Mouse (Mus musculus): ENCODE results near the gene Adss. TPM values are rescaled to one million over a fixed set of nuclear protein-coding genes. Genes with fewer than 3 reads are reported as not detected.
A peak's percentile ranks its signal among the peaks of the same experiment; 100 is the strongest.

Adss gene
- total and polyA plus RNA-seq, 3 experiments = 55.7 to 62.6 TPM; not detected in 1

DNA sequence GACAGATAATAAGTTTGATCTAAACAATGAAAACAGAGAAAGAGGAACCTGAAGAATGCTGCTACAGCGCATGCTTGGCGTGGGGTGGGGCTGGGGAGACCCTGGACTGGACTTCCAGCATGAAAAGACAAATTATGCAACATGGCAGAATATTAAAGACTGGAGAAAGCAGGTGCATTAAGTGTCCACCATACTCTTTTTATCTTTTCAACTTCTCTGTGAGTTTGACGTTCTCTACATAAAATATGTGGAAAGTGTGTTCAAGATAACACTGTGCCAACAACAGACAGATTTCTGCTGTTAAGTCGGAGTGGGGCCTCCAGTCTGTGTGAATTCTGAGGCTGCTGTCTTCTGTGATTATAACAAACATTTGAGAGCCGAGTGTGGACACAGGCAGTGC lies 69.4 kb downstream of the Adss start (continued):
- TF ChIP-seq MAFK (IDR thresholded peaks at IDR 0.05; ENCODE audit: borderline replicate concordance, low read depth, low read length) = no peak
- TF ChIP-seq MXI1 (IDR thresholded peaks at IDR 0.05; ENCODE audit: low read depth, low read length) = peak; percentile 50; the same call in 1 of the 2 replicates
- TF ChIP-seq RCOR1 (IDR thresholded peaks at IDR 0.05; ENCODE audit: low read depth, low read length) = peak; percentile 74
- TF ChIP-seq POLR2AphosphoS5 (IDR thresholded peaks at IDR 0.05; ENCODE audit: borderline replicate concordance, low read depth, low read length) = no peak
- peak; percentile 38; the same call in 1 of the 2 replicates for TF ChIP-seq MYB (IDR thresholded peaks at IDR 0.05; ENCODE audit: low read depth, low read length)

DNA sequence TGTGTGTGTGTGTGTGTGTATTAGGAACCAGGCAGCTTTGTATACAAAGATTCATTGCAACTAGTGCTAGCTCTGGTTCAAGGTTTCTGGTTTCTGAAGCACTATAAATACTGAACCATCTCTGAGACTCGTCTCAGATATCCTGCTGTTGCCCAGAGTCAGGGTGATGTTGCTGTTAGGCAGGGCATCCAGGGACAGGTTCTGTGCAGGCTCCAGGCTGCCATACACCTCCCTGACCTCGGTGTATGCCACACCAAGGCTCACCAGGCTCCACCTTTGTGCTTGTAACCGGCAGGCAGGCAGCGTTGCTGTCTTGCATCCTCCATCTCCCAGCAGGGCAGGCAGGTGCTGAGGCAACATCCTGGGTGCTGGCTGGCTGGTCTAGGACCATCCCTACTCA lies 72.5 kb downstream of the Adss start:
- no peak overlapping the region for H3K4me3 ChIP-seq (ENCODE audit: control insufficient read depth in 1 of 2, insufficient read depth in 1 of 2, low read depth in 2 of 2, low read length in 2 of 2)
- TF ChIP-seq MXI1 (IDR thresholded peaks at IDR 0.05; ENCODE audit: low read depth, low read length) = no peak
- TF ChIP-seq GATA1 (IDR thresholded peaks at IDR 0.05; ENCODE audit: low read depth, low read length) = no peak
- TF ChIP-seq MAZ (IDR thresholded peaks at IDR 0.05; ENCODE audit: low read depth, low read length) = no peak
- no peak for TF ChIP-seq TAL1 (IDR thresholded peaks at IDR 0.05; ENCODE audit: low read length)
- TF ChIP-seq RCOR1 (IDR thresholded peaks at IDR 0.05; ENCODE audit: low read depth, low read length) = no peak
- no peak for TF ChIP-seq POLR2A (IDR thresholded peaks at IDR 0.05; ENCODE audit: control insufficient read depth in 1 of 2, insufficient read depth in 1 of 2, low read depth in 1 of 2, low read length in 2 of 2, poor library complexity in 1 of 2)

DNA sequence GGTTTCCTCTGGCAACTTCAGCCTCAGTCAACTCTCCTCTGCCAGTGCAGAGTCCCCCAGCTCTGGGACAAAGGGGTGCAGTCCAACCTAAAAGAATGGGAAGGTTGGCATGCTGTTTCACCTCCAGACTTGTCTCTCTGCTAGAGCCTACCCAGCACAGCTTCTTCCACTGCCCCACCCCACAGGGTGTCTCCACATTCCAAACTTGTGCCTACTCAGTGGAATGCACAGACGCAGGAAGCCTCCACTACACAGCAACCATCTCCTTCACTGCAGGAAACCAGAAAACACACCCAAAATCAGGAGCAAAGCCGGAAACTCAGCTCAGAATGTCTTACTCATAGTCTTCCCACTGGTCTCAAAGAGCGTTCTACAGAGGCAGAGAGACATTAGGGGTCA lies 77.3 kb downstream of the Adss start:
- Histone ChIP-seq H3K9ac (ENCODE audit: control insufficient read depth, low read depth, low read length, poor library complexity, severe bottlenecking) (no peak overlapping the region), H3K79me2 (ENCODE audit: control insufficient read depth, insufficient read depth, low read length, poor library complexity) (no peaks in the 10 kb centered on the region), H3K4me1 (ENCODE audit: control insufficient read depth in 1 of 2, insufficient read depth in 2 of 2, low read length in 2 of 2) (peaks cover 15 to 35% of the 10 kb centered on the region in 2 experiments), H3K27me3 (ENCODE audit: control insufficient read depth in 1 of 2, insufficient read depth in 2 of 2, low read length in 2 of 2) (no peaks in the 10 kb centered on the region), H3K36me3 (ENCODE audit: control insufficient read depth in 1 of 2, insufficient read depth in 2 of 2, low read length in 2 of 2) (peaks cover 0 to 32% of the 10 kb centered on the region in 2 experiments; a peak in 2 of 4 replicates), H3K9me3 (replicated peaks; ENCODE audit: insufficient read depth, low read length) (no peaks in the 10 kb centered on the region), H3K27ac (ENCODE audit: control insufficient read depth, low read depth, low read length) (no peak overlapping the region), H3K4me3 (ENCODE audit: control insufficient read depth in 1 of 2, insufficient read depth in 1 of 2, low read depth in 2 of 2, low read length in 2 of 2) (no peak overlapping the region)
- TF ChIP-seq SIN3A (IDR thresholded peaks at IDR 0.05; ENCODE audit: low read length) (no peak), EP300 (IDR thresholded peaks at IDR 0.05; ENCODE audit: low read depth in 1 of 2, low read length in 2 of 2) (no peak), MAFK (IDR thresholded peaks at IDR 0.05; ENCODE audit: borderline replicate concordance, low read depth, low read length) (no peak), MYB (IDR thresholded peaks at IDR 0.05; ENCODE audit: low read depth, low read length) (no peak), TAL1 (IDR thresholded peaks at IDR 0.05; ENCODE audit: low read length) (no peak), MAZ (IDR thresholded peaks at IDR 0.05; ENCODE audit: low read depth, low read length) (no peak), GABPA (IDR thresholded peaks at IDR 0.05; ENCODE audit: low read depth, low read length) (no peak)
- DNase-seq (ENCODE audit: low read depth, low spot score) = no peak

More for the DNA sequence above, 72.5 kb downstream of the Adss start:
- peaks cover 4 to 10% of the 10 kb centered on the region in 2 experiments; a peak in 2 of 4 replicates for H3K4me1 ChIP-seq (ENCODE audit: control insufficient read depth in 1 of 2, insufficient read depth in 2 of 2, low read length in 2 of 2)
- no peak overlapping the region for H3K27ac ChIP-seq (ENCODE audit: control insufficient read depth, low read depth, low read length)
- H3K9me3 ChIP-seq (replicated peaks; ENCODE audit: insufficient read depth, low read length) = no peaks in the 10 kb centered on the region
- peaks cover 0 to 9% of the 10 kb centered on the region in 2 experiments; a peak in 1 of 4 replicates for H3K36me3 ChIP-seq (ENCODE audit: control insufficient read depth in 1 of 2, insufficient read depth in 2 of 2, low read length in 2 of 2)
- H3K79me2 ChIP-seq (ENCODE audit: control insufficient read depth, insufficient read depth, low read length, poor library complexity) = no peaks in the 10 kb centered on the region
- DNase-seq (ENCODE audit: low read depth, low spot score) = no peak
- no peak overlapping the region for H3K9ac ChIP-seq (ENCODE audit: control insufficient read depth, low read depth, low read length, poor library complexity, severe bottlenecking)
- H3K27me3 ChIP-seq (ENCODE audit: control insufficient read depth in 1 of 2, insufficient read depth in 2 of 2, low read length in 2 of 2) = no peaks in the 10 kb centered on the region

Data from MEL (cell line).